In the genomic region with DNA sequence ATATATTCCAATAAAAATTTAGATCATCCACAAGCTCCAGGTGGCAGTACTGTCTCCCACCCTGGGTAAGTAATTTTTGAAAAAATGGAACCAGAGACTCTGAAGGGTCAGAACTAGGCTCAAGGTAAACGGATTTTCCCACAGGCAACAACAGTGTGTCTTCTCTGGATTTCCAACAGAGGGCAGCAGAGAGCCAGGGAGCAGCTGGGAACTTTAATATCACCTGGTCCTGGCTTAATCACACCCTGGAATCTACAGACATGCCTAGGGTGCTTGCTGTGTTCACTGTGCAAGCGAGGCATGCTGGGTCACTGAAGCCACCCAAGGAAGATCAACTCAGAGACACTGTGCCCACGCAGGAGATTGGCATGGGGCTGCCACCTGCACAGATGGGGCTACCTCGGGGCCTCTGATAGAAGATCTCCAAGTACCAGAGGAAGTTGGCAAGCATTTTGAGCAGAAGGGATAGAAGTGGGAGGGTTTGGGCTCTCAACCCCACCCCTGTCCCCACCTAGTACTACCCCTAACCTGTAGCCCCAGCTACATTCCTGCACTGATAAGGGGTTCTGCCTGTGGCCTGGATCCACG, we compare ENCODE assay signal across 9 mouse cellular contexts. TPM values are rescaled to one million over a fixed set of nuclear protein-coding genes. Genes with fewer than 3 reads are reported as not detected.
DNase-seq lines count a peak whose midpoint lies in the region; ATAC-seq and TF ChIP-seq lines count a peak whose summit lies in the region.
"Had no signal": no experiment of that assay in that cellular context is flagged by ENCODE, and none has a peak within 500 bp of the region (broad histone marks: within the 10 kb centered on the region; RNA-seq: fewer than 3 reads in every experiment).

No protein-coding gene starts in this region.

- H3K36me3 ChIP-seq in intestine, postnatal 0 days (ENCODE audit: control insufficient read depth, insufficient read depth) = no peaks in the 10 kb centered on the region

- H3K27ac ChIP-seq in gastrocnemius, adult 2 months = no peak overlapping the region
- no peak overlapping the region for H3K27ac ChIP-seq in intestine, postnatal 0 days (ENCODE audit: low read depth, low read length)

- intact Hi-C loops in gastrocnemius, adult 2 months (cut with DNase I) = loop anchor here (1.0 to 10.0 kb wide), 4 partner anchors 69 to 116 kb away; partner anchors contain the start of genes Ckm and Klc3

- H3K9ac ChIP-seq in intestine, postnatal 0 days (ENCODE audit: low read depth, low read length) = no peak overlapping the region

- no peaks in the 10 kb centered on the region for H3K27me3 ChIP-seq in intestine, postnatal 0 days (replicated peaks; ENCODE audit: control insufficient read depth, insufficient read depth, low read length)

- no peak overlapping the region for H3K4me3 ChIP-seq in gastrocnemius, adult 2 months
- no peak overlapping the region for H3K4me3 ChIP-seq in intestine, postnatal 0 days (ENCODE audit: low read depth, low read length)

- no peak for ATAC-seq in intestine, postnatal 0 days

- peak; percentile 58 for DNase-seq in gastrocnemius, adult 2 months
- no peak for DNase-seq in gastrocnemius, adult 8-10 months (ENCODE audit: low spot score in 2 of 2)
- DNase-seq in spleen, postnatal 36 days (ENCODE audit: low spot score in 2 of 2) = peak; percentile 40 to 56
- DNase-seq in spleen, postnatal 14 days (ENCODE audit: low spot score in 2 of 2) = no peak
- peak; percentile 64 for DNase-seq in cerebellum, adult 8-10 months
- DNase-seq in retina, embryonic 14.5 days (ENCODE audit: low spot score) = peak; percentile 86
- no peak for DNase-seq in layer of hippocampus, adult 11-12 months (ENCODE audit: low spot score)

- H3K4me1 ChIP-seq in intestine, postnatal 0 days (replicated peaks; ENCODE audit: control insufficient read depth, insufficient read depth, low read length) = 0 out of 2 replicates have a peak, but pooled peaks cover 5% of the 10 kb centered on the region

- TF ChIP-seq CTCF in gastrocnemius, adult 2 months (IDR thresholded peaks at IDR 0.05) = peak; percentile 94
- TF ChIP-seq CTCF in intestine, postnatal 0 days (IDR thresholded peaks at IDR 0.05; ENCODE audit: low read depth) = peak; percentile 95

- WGBS in intestine, postnatal 0 days = 32% methylated on average over 5 of the region's 5 CpGs

- H3K4me2 ChIP-seq in intestine, postnatal 0 days (replicated peaks; ENCODE audit: low read depth) = no peak overlapping the region

- no peaks in the 10 kb centered on the region for H3K9me3 ChIP-seq in intestine, postnatal 0 days (ENCODE audit: control insufficient read depth)

RNA-seq across cellular contexts. Expression of gene Bloc1s3, which starts 4.6 kb away (rescaled TPM):
- total RNA-seq in gastrocnemius, adult 2 months (2021) = 1 to 10 TPM; 1.7 to 2.1 TPM
- total RNA-seq in gastrocnemius, adult 8-10 months (2022) = 1 to 10 TPM; 2.1 to 2.7 (median 2.3) TPM
- polyA plus RNA-seq in intestine, postnatal 0 days (2015; fragmentation: Nextera tagmentation; extraction: Ambion mirVana) = 3.4 TPM in 2 replicates

RNA-seq across cellular contexts. Expression of gene Trappc6a, which starts 4.6 kb away (rescaled TPM):
- total RNA-seq in gastrocnemius, adult 2 months (2021) = 1 to 10 TPM; 6.2 to 9.9 TPM
- 10 to 100 TPM in 1 of 4 experiments, 1 to 10 TPM in 3; 7.6 to 10.2 (median 8.8) TPM for total RNA-seq in gastrocnemius, adult 8-10 months (2022)
- polyA plus RNA-seq in intestine, postnatal 0 days (2015; fragmentation: Nextera tagmentation; extraction: Ambion mirVana) = 108 and 118 TPM in 2 replicates

RNA-seq across cellular contexts. Expression of gene Nkpd1, which starts 14.1 kb away (rescaled TPM):
- not detected for total RNA-seq in gastrocnemius, adult 2 months (2021)
- not detected for total RNA-seq in gastrocnemius, adult 8-10 months (2022)
- polyA plus RNA-seq in intestine, postnatal 0 days (2015; fragmentation: Nextera tagmentation; extraction: Ambion mirVana) = not detected in 2 replicates
- polyA plus RNA-seq: liver, embryonic 16.5 days had no signal

RNA-seq across cellular contexts. Expression of gene Exoc3l2, which starts 40.4 kb away (rescaled TPM):
- total RNA-seq in gastrocnemius, adult 2 months (2021) = under 1 TPM; 0.41 to 0.73 TPM
- under 1 TPM; 0.27 to 0.80 (median 0.35) TPM for total RNA-seq in gastrocnemius, adult 8-10 months (2022)
- polyA plus RNA-seq in intestine, postnatal 0 days (2015; fragmentation: Nextera tagmentation; extraction: Ambion mirVana) = 1.1 and 1.9 TPM in 2 replicates

RNA-seq across cellular contexts. Expression of gene Mark4, which starts 45.0 kb away (rescaled TPM):
- 10 to 100 TPM; 17.1 to 17.9 TPM for total RNA-seq in gastrocnemius, adult 2 months (2021)
- total RNA-seq in gastrocnemius, adult 8-10 months (2022) = 10 to 100 TPM; 18.0 to 20.0 (median 19.8) TPM
- 4.2 and 4.7 TPM in 2 replicates for polyA plus RNA-seq in intestine, postnatal 0 days (2015; fragmentation: Nextera tagmentation; extraction: Ambion mirVana)

Comparison
In these comparisons a context has a peak if more than half of its experiments do, and no peak if none do; other contexts are left out.
1. DNase-seq: peak in gastrocnemius, adult 2 months (single experiment), spleen, postnatal 36 days (2 of 2), cerebellum, adult 8-10 months (single experiment) and retina, embryonic 14.5 days (single experiment); none in gastrocnemius, adult 8-10 months (0 of 2), spleen, postnatal 14 days (0 of 2) and layer of hippocampus, adult 11-12 months (single experiment).